Mouse (Mus musculus): ENCODE data around the gene Zfp965.
"Not testable (repeated sequence)": the region's sequence is repeated elsewhere in the genome, so short reads cannot be mapped to it uniquely, and the experiment has no call there.

The Zfp965 gene

GRCm38 (mm10) chr2:175469685-175470084, at the start of gene Zfp965:
Gene Zfp965, plus strand, starts transcription at chr2:175469985.
- DNase-seq: not testable (repeated sequence)

DNA sequence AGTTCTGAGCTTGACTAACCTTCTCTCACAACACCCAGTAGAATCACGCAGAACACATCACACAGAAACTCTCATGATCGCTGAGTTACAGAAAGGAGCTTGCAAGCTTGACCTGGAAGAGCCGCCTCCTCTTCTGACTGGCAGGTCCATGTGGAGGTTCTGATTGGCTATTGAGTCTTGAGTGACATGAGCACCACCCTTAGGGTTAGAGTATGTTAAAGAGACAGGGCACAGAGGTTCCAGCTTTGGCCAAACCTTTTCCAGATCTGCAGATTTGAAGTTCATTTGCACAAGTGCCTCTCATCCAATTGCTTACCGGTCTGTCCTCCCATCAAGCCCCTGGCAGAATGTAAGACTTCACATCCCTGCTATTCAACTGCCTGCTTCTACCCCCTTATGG, 34.1 kb upstream of the Zfp965 start, which contains the start of gene Gm4724:
TSS of gene Gm4724 (minus strand) at position 101 of the 400 bp plus-strand sequence.
- DNase-seq: not testable (repeated sequence)

Data from spleen, adult 18-20 months (tissue).